Mouse (Mus musculus) inflammation-experienced regulatory T-cells, adult 16 weeks (primary cell): ENCODE results near the gene Fbxw28. TPM values are rescaled to one million over a fixed set of nuclear protein-coding genes. Genes with fewer than 3 reads are reported as not detected.

Experiments used
- polyA plus RNA-seq: library from polyadenylated mRNA; unstranded; fragments of 100-300 nt; shearing (Covaris generic); gene quantifications from one replicate; pipeline ENCODE4 v1.2.1, GENCODE M21; 2017

Gene Fbxw28
- polyA plus RNA-seq, result not detected

DNA sequence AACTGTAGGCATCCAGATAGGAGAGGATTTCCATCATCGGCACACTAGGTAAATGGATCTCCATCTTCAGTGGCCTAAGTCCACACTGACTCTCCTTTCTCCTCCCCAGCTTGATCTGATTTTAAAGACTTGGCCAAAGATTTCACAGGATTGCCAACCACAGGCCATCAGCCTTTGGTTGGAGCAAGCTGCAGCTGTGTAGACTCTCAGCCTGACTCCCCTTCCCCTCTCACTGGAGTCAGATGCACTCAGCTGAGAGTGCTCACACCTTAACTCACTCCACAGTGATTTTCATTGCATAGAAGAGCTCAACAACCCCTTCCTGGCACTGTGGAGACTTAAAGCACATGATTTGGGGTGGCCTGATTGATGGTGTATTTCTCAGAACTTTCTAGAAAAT is at the start of gene Fbxw28:
Fbxw28 (minus strand) TSS at position 101 of the 400 bp plus-strand sequence.

DNA sequence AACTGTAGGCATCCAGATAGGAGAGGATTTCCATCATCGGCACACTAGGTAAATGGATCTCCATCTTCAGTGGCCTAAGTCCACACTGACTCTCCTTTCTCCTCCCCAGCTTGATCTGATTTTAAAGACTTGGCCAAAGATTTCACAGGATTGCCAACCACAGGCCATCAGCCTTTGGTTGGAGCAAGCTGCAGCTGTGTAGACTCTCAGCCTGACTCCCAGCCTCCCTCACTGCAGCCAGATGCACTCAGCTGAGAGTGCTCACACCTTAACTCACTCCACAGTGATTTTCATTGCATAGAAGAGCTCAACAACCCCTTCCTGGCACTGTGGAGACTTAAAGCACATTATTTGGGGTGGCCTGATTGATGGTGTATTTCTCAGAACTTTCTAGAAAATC is 51.9 kb downstream of the Fbxw28 start, which contains the start of gene Fbxw14:
Fbxw14 (minus strand) TSS at position 101 of the 400 bp plus-strand sequence.

Other genes starting within 250 kb of the Fbxw28 start
- 4.1 TPM for gene Plxnb1, start 244.3 kb downstream of the Fbxw28 start, polyA plus RNA-seq
- gene Fbxw21, start 177.6 kb downstream of the Fbxw28 start, polyA plus RNA-seq, result not detected
- not detected for gene Fbxw13, start 143.7 kb downstream of the Fbxw28 start, polyA plus RNA-seq
- not detected for gene Fbxw20, start 104.9 kb downstream of the Fbxw28 start, polyA plus RNA-seq
- not detected for gene Fbxw14, start 52.0 kb downstream of the Fbxw28 start, polyA plus RNA-seq
- gene Fbxw22, start 64.6 kb upstream of the Fbxw28 start, polyA plus RNA-seq, result not detected
- gene Fbxw16, start 109.5 kb upstream of the Fbxw28 start, polyA plus RNA-seq, result not detected
- gene Fbxw19, start 156.2 kb upstream of the Fbxw28 start, polyA plus RNA-seq, result not detected
- not detected for gene Fbxw15, start 228.6 kb upstream of the Fbxw28 start, polyA plus RNA-seq